Mouse (Mus musculus) hindbrain, embryonic 12.5 days (tissue): ENCODE data around the gene Abhd11. TPM values are rescaled to one million over a fixed set of nuclear protein-coding genes. Genes with fewer than 3 reads are reported as not detected.
A peak's percentile ranks its signal among the peaks of the same experiment; 100 is the strongest.

Experiments used
- ATAC-seq: fragments of 200-750 bp; cut with Nextera tagmentation; 2 replicates; pipeline ENCODE4 v1.8.0; 2017; ENCODE audit warnings: moderate TSS enrichment; ENCODE audit not compliant: low FRiP score
- H3K27ac ChIP-seq: fragments of 300-500 bp; sonication (generic); 2 replicates; pipeline ENCODE4 v1.5.1; 2016; ENCODE audit warnings: mild to moderate bottlenecking
- H3K27me3 ChIP-seq: fragments of 300-500 bp; sonication (generic); 2 replicates; pipeline ENCODE4 v1.6.1; 2016; ENCODE audit warnings: mild to moderate bottlenecking
- H3K36me3 ChIP-seq: fragments of 300-500 bp; sonication (generic); 2 replicates; pipeline ENCODE4 v1.6.1; 2016; ENCODE audit warnings: mild to moderate bottlenecking
- H3K4me1 ChIP-seq: fragments of 300-500 bp; sonication (generic); 2 replicates; pipeline ENCODE4 v1.6.1; 2016
- H3K4me2 ChIP-seq: fragments of 300-500 bp; sonication (generic); replicated peaks from 2 replicates; pipeline ENCODE4 v1.6.1; 2016; ENCODE audit warnings: mild to moderate bottlenecking
- H3K4me3 ChIP-seq: fragments of 300-500 bp; sonication (generic); 2 replicates; pipeline ENCODE4 v1.5.1; 2016; ENCODE audit warnings: mild to moderate bottlenecking
- H3K9ac ChIP-seq: fragments of 300-500 bp; sonication (generic); 2 replicates; pipeline ENCODE4 v1.6.1; 2016; ENCODE audit warnings: mild to moderate bottlenecking, moderate library complexity
- H3K9me3 ChIP-seq: fragments of 300-500 bp; sonication (generic); replicated peaks from 2 replicates; pipeline ENCODE4 v1.6.1; 2016; ENCODE audit warnings: mild to moderate bottlenecking
- WGBS: fragments of 180-500 bp; shearing (Covaris S2); methylation state at CpG from one replicate; pipeline ENCODE4 v1.1.7; 2016; 5-methylcytosine and 5-hydroxymethylcytosine counted together
- polyA plus RNA-seq: library from polyadenylated mRNA; unstranded; fragments of >200 nt; fragmentation: Nextera tagmentation; extraction: Ambion mirVana; gene quantifications from 2 replicates; pipeline ENCODE4 v1.2.1, GENCODE M21; 2016

The Abhd11 gene
- polyA plus RNA-seq, 1 experiment from 2014 or later = 51.0 TPM

GRCm38 (mm10) chr5:135012671-135013441 is 3.9 kb downstream of the Abhd11 start:
- Histone ChIP-seq H3K4me3 (peak overlapping the region; percentile 12; the same call in 1 of the 2 replicates), H3K27me3 (no peaks in the 10 kb centered on the region), H3K9ac (no peak overlapping the region), H3K4me2 (peak overlapping the region; percentile 41), H3K27ac (peak overlapping the region; percentile 19), H3K9me3 (no peaks in the 10 kb centered on the region), H3K4me1 (peaks cover 38% of the 10 kb centered on the region), H3K36me3 (no peaks in the 10 kb centered on the region; the same call in 1 of the 2 replicates)
- no peak for ATAC-seq
- 5% methylated on average over 16 of the region's 16 CpGs for WGBS

GRCm38 (mm10) chr5:135015497-135015896 is 6.5 kb downstream of the Abhd11 start:
- no peak overlapping the region for H3K4me3 ChIP-seq
- H3K4me1 ChIP-seq = peaks cover 27% of the 10 kb centered on the region
- no peak overlapping the region for H3K4me2 ChIP-seq
- 14% methylated on average over 7 of the region's 7 CpGs for WGBS
- H3K9ac ChIP-seq = no peak overlapping the region
- ATAC-seq = 0 out of 2 replicates have a peak, but pooled peaks have one; percentile 5
- H3K27me3 ChIP-seq = no peaks in the 10 kb centered on the region
- no peak overlapping the region for H3K27ac ChIP-seq
- no peaks in the 10 kb centered on the region for H3K9me3 ChIP-seq
- no peaks in the 10 kb centered on the region; the same call in 1 of the 2 replicates for H3K36me3 ChIP-seq

- ATAC-seq = no peak
- Histone ChIP-seq H3K9me3 (no peaks in the 10 kb centered on the region), H3K4me1 (peaks cover 19% of the 10 kb centered on the region), H3K9ac (no peak overlapping the region), H3K4me3 (no peak overlapping the region), H3K4me2 (no peak overlapping the region), H3K36me3 (no peaks in the 10 kb centered on the region; the same call in 1 of the 2 replicates), H3K27ac (no peak overlapping the region), H3K27me3 (no peaks in the 10 kb centered on the region)
- WGBS = 59% methylated on average over 4 of the region's 4 CpGs
Measured at GRCm38 (mm10) chr5:135016224-135016759, 7.3 kb downstream of the Abhd11 start.

GRCm38 (mm10) chr5:135021814-135022213 is 12.9 kb downstream of the Abhd11 start:
- Histone ChIP-seq H3K4me2 (no peak overlapping the region), H3K9me3 (no peaks in the 10 kb centered on the region), H3K4me1 (peaks cover 26% of the 10 kb centered on the region), H3K27me3 (peaks cover 6% of the 10 kb centered on the region; the same call in 1 of the 2 replicates), H3K27ac (no peak overlapping the region; the same call in 1 of the 2 replicates), H3K36me3 (no peaks in the 10 kb centered on the region), H3K9ac (no peak overlapping the region), H3K4me3 (no peak overlapping the region)
- 72% methylated on average over 6 of the region's 6 CpGs for WGBS
- no peak for ATAC-seq

- Histone ChIP-seq H3K27ac (no peak within 1 kb of the TSS), H3K9me3 (no peaks in the 10 kb centered on the region)
- WGBS = under 1% methylated on average over 61 of the region's 61 CpGs
Measured at GRCm38 (mm10) chr5:135023344-135024173, 14.6 kb downstream of the Abhd11 start, which contains the start of gene Stx1a. Gene Stx1a, plus strand, starts transcription at chr5:135023482.

GRCm38 (mm10) chr5:135024665-135025224 is 15.8 kb downstream of the Abhd11 start:
- H3K36me3 ChIP-seq = no peaks in the 10 kb centered on the region
- 69% methylated on average over 11 of the region's 11 CpGs for WGBS
- H3K9ac ChIP-seq = peak overlapping the region; percentile 75
- H3K4me1 ChIP-seq = peaks cover 38% of the 10 kb centered on the region
- peaks cover 6% of the 10 kb centered on the region; the same call in 1 of the 2 replicates for H3K27me3 ChIP-seq
- no peaks in the 10 kb centered on the region for H3K9me3 ChIP-seq
- peak overlapping the region; percentile 72 for H3K4me2 ChIP-seq
- H3K4me3 ChIP-seq = peak overlapping the region; percentile 61
- H3K27ac ChIP-seq = peak overlapping the region; percentile 32; the same call in 1 of the 2 replicates
- ATAC-seq = no peak

More at GRCm38 (mm10) chr5:135023344-135024173, 14.6 kb downstream of the Abhd11 start, which contains the start of gene Stx1a:
- peak within 1 kb of the TSS; percentile 75 for H3K9ac ChIP-seq
- peaks cover 6% of the 10 kb centered on the region; the same call in 1 of the 2 replicates for H3K27me3 ChIP-seq
- peaks cover 29% of the 10 kb centered on the region for H3K4me1 ChIP-seq
- peak; percentile 92 for ATAC-seq
- H3K4me3 ChIP-seq = peak within 1 kb of the TSS; percentile 61
- H3K4me2 ChIP-seq = peak within 1 kb of the TSS; percentile 72
- no peaks in the 10 kb centered on the region for H3K36me3 ChIP-seq

- H3K9me3 ChIP-seq = no peaks in the 10 kb centered on the region
- H3K9ac ChIP-seq = peak overlapping the region; percentile 43; the same call in 1 of the 2 replicates
- WGBS = 23% methylated on average over 7 of the region's 7 CpGs
- no peak overlapping the region; the same call in 1 of the 2 replicates for H3K27ac ChIP-seq
- H3K27me3 ChIP-seq = peaks cover 6% of the 10 kb centered on the region; the same call in 1 of the 2 replicates
- H3K4me3 ChIP-seq = no peak overlapping the region
- ATAC-seq = no peak
- H3K4me1 ChIP-seq = peaks cover 38% of the 10 kb centered on the region
- no peaks in the 10 kb centered on the region for H3K36me3 ChIP-seq
- H3K4me2 ChIP-seq = peak overlapping the region; percentile 30
Measured at GRCm38 (mm10) chr5:135025899-135026298, 16.9 kb downstream of the Abhd11 start.

GRCm38 (mm10) chr5:135029007-135029854 is 20.3 kb downstream of the Abhd11 start:
- H3K9me3 ChIP-seq = no peaks in the 10 kb centered on the region
- WGBS = 54% methylated on average over 18 of the region's 18 CpGs
- ATAC-seq = no peak
- no peak overlapping the region for H3K4me3 ChIP-seq
- H3K4me1 ChIP-seq = peaks cover 29% of the 10 kb centered on the region
- no peak overlapping the region for H3K9ac ChIP-seq
- H3K27ac ChIP-seq = no peak overlapping the region
- H3K4me2 ChIP-seq = no peak overlapping the region; the same call in 1 of the 2 replicates
- peaks cover 4% of the 10 kb centered on the region; the same call in 1 of the 2 replicates for H3K27me3 ChIP-seq
- no peaks in the 10 kb centered on the region for H3K36me3 ChIP-seq

GRCm38 (mm10) chr5:135032581-135032980 is 23.6 kb downstream of the Abhd11 start:
- Histone ChIP-seq H3K4me1 (peaks cover 12% of the 10 kb centered on the region; the same call in 1 of the 2 replicates), H3K36me3 (peaks cover 5% of the 10 kb centered on the region), H3K27me3 (no peaks in the 10 kb centered on the region), H3K4me2 (no peak overlapping the region), H3K27ac (no peak overlapping the region), H3K4me3 (no peak overlapping the region), H3K9ac (no peak overlapping the region), H3K9me3 (no peaks in the 10 kb centered on the region)
- 91% methylated on average over 5 of the region's 5 CpGs for WGBS
- no peak for ATAC-seq

GRCm38 (mm10) chr5:135034593-135034992 is 25.6 kb downstream of the Abhd11 start:
- H3K9ac ChIP-seq = no peak overlapping the region
- H3K27ac ChIP-seq = no peak overlapping the region
- H3K4me2 ChIP-seq = no peak overlapping the region
- ATAC-seq = no peak
- H3K4me1 ChIP-seq = peaks cover under 1% of the 10 kb centered on the region; the same call in 1 of the 2 replicates
- WGBS = 88% methylated on average over 2 of the region's 2 CpGs
- H3K36me3 ChIP-seq = peaks cover 17% of the 10 kb centered on the region
- H3K4me3 ChIP-seq = no peak overlapping the region
- H3K27me3 ChIP-seq = no peaks in the 10 kb centered on the region
- no peaks in the 10 kb centered on the region for H3K9me3 ChIP-seq
